Mouse (Mus musculus) kidney, postnatal 36 days (tissue): ENCODE measurements around the gene Prss40.
"Not testable (repeated sequence)": the region's sequence is repeated elsewhere in the genome, so short reads cannot be mapped to it uniquely, and the experiment has no call there.

Source experiments
- DNase-seq, 2 experiments: peaks; one replicate each; pipeline ENCODE4 v3.0.0; 2021 to 2022; ENCODE audit warnings: mixed read lengths in 2 of 2

The Prss40 gene

GRCm38 (mm10) chr1:34535043-34535698 is 25.6 kb downstream of the Prss40 start, which contains the start of gene Cfc1:
Gene Cfc1, plus strand, starts transcription at chr1:34535648.
- not testable (repeated sequence) for DNase-seq

- not testable (repeated sequence) for DNase-seq
Measured at GRCm38 (mm10) chr1:34534574-34534973, 26.2 kb downstream of the Prss40 start.

- no peak for DNase-seq
Measured at GRCm38 (mm10) chr1:34523647-34524046, 37.1 kb downstream of the Prss40 start.

GRCm38 (mm10) chr1:34522850-34523244 is 37.9 kb downstream of the Prss40 start:
- DNase-seq, result no peak

- DNase-seq, result no peak
Measured at GRCm38 (mm10) chr1:34522205-34522849, 38.4 kb downstream of the Prss40 start.

- DNase-seq, result no peak
Measured at GRCm38 (mm10) chr1:34518259-34518658, 42.5 kb downstream of the Prss40 start.

- DNase-seq, result not testable (repeated sequence)
Measured at GRCm38 (mm10) chr1:34517797-34518196, 42.9 kb downstream of the Prss40 start.

- DNase-seq, result not testable (repeated sequence)
Measured at GRCm38 (mm10) chr1:34517297-34517696, 43.4 kb downstream of the Prss40 start.

GRCm38 (mm10) chr1:34516595-34516994 is 44.1 kb downstream of the Prss40 start:
- DNase-seq, result no peak

- no peak for DNase-seq
Measured at GRCm38 (mm10) chr1:34513068-34513467, 47.7 kb downstream of the Prss40 start.

GRCm38 (mm10) chr1:34511027-34511426 is 49.7 kb downstream of the Prss40 start:
- peak in 1 of 2 experiments; percentile 45 for DNase-seq

GRCm38 (mm10) chr1:34510575-34510981 is 50.2 kb downstream of the Prss40 start:
- DNase-seq, result no peak

- no peak for DNase-seq
Measured at GRCm38 (mm10) chr1:34507986-34508385, 52.8 kb downstream of the Prss40 start.

GRCm38 (mm10) chr1:34505970-34506551 is 54.7 kb downstream of the Prss40 start:
- no peak for DNase-seq

- no peak for DNase-seq
Measured at GRCm38 (mm10) chr1:34505307-34505706, 55.4 kb downstream of the Prss40 start.

- DNase-seq, result no peak
Measured at GRCm38 (mm10) chr1:34502991-34503390, 57.8 kb downstream of the Prss40 start.
